Mouse (Mus musculus) limb, embryonic 10.5 days (tissue): ENCODE measurements around the gene Pax6. TPM values are rescaled to one million over a fixed set of nuclear protein-coding genes. Genes with fewer than 3 reads are reported as not detected.

Experiments
- DNase-seq: peaks from one replicate; pipeline ENCODE4 v3.0.0-alpha.2; 2017; ENCODE audit warnings: low spot score
- H3K27ac ChIP-seq: fragments of 300-500 bp; sonication (generic); 2 replicates; pipeline ENCODE4 v1.5.1; 2016; ENCODE audit warnings: mild to moderate bottlenecking
- H3K27me3 ChIP-seq: fragments of 300-500 bp; sonication (generic); 2 replicates; pipeline ENCODE4 v1.6.1; 2016; ENCODE audit warnings: low read depth, mild to moderate bottlenecking; ENCODE audit not compliant: poor library complexity, severe bottlenecking
- H3K36me3 ChIP-seq: fragments of 300-500 bp; sonication (generic); 2 replicates; pipeline ENCODE4 v1.6.1; 2016; ENCODE audit warnings: mild to moderate bottlenecking, moderate library complexity
- H3K4me1 ChIP-seq: fragments of 300-500 bp; sonication (generic); 2 replicates; pipeline ENCODE4 v1.6.1; 2016
- H3K4me3 ChIP-seq: fragments of 300-500 bp; sonication (generic); 2 replicates; pipeline ENCODE4 v1.5.1; 2016; ENCODE audit warnings: mild to moderate bottlenecking, moderate library complexity
- H3K9me3 ChIP-seq: fragments of 300-500 bp; sonication (generic); replicated peaks from 2 replicates; pipeline ENCODE4 v1.6.1; 2016; ENCODE audit warnings: mild to moderate bottlenecking
- WGBS: fragments of 180-500 bp; shearing (Covaris S2); methylation state at CpG from one replicate; pipeline ENCODE4 v1.1.7; 2016; 5-methylcytosine and 5-hydroxymethylcytosine counted together
- polyA plus RNA-seq: library from polyadenylated mRNA; unstranded; fragments of >200 nt; fragmentation: Nextera tagmentation; extraction: Ambion mirVana; gene quantifications from 2 replicates; pipeline ENCODE4 v1.2.1, GENCODE M21; 2016

Pax6 gene
- polyA plus RNA-seq, 1 experiment from 2014 or later: 0.09 TPM

DNA sequence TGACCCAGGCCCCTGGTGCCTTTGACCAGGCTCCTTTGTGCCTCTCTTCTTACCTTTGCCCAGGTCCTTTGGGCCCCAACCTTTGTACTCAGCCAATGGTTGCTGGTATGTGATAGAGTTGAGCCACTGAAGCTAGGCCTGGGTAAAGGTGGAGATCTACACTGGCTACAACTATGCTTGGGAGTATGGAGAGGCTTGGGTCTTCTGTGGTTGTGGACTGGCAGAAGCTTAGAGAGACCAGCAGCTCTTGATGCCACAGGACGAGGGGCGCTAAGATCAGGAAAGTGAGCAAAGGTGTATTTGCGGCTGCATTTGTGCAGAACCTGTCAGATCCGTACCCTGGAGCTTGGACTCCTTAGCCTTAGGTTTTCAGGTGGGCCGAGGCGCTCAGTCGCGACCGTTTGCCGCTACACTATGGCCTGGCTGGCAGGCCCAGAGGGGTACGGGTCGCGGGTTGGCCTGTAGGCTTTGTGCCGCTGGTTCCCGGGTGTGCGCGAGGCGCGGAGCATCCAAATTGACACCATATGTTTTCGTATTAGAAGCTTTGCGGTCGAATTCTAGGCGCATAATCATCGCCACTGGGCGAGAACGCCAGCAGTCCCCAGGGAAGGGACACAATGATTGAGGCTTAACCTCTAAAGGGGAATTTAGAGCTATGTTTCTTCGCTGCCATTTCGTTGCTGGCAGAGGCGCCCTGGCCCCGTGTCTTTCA is 12.5 kb downstream of the Pax6 start:
- under 1% methylated on average over 30 of the region's 30 CpGs for WGBS
- H3K27ac ChIP-seq: no peak overlapping the region
- H3K36me3 ChIP-seq: no peaks in the 10 kb centered on the region
- H3K9me3 ChIP-seq: no peaks in the 10 kb centered on the region
- peaks cover 100% of the 10 kb centered on the region for H3K27me3 ChIP-seq
- peak; percentile 71 for DNase-seq
- H3K4me3 ChIP-seq: peak overlapping the region; percentile 16; the same call in 1 of the 2 replicates
- H3K4me1 ChIP-seq: peaks cover 33% of the 10 kb centered on the region

DNA sequence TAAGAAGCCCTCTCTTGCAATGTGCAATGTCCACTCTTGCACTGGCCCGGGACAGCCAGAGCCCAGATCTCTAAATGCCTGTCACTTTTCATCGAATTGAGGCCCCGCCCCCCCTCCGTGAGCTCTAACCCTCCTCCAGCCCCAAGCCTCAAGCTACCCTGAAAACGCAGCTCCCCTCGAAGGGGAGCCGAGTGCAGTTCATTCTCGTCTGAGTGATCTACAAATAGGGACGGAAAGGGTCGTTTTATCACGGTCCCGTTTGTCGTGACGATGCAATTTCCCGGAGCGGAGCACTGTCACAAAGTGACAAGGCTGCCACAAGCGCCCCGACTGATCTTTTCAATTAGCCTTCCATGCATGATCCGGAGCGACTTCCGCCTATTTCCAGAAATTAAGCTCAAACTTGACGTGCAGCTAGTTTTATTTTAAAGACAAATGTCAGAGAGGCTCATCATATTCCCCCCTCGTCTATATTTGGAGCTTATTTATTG is 13.4 kb downstream of the Pax6 start:
- H3K27me3 ChIP-seq: peaks cover 100% of the 10 kb centered on the region
- H3K4me1 ChIP-seq: peaks cover 32% of the 10 kb centered on the region
- no peaks in the 10 kb centered on the region for H3K36me3 ChIP-seq
- H3K4me3 ChIP-seq: no peak overlapping the region
- H3K9me3 ChIP-seq: no peaks in the 10 kb centered on the region
- peak; percentile 58 for DNase-seq
- H3K27ac ChIP-seq: no peak overlapping the region
- under 1% methylated on average over 23 of the region's 23 CpGs for WGBS

DNA sequence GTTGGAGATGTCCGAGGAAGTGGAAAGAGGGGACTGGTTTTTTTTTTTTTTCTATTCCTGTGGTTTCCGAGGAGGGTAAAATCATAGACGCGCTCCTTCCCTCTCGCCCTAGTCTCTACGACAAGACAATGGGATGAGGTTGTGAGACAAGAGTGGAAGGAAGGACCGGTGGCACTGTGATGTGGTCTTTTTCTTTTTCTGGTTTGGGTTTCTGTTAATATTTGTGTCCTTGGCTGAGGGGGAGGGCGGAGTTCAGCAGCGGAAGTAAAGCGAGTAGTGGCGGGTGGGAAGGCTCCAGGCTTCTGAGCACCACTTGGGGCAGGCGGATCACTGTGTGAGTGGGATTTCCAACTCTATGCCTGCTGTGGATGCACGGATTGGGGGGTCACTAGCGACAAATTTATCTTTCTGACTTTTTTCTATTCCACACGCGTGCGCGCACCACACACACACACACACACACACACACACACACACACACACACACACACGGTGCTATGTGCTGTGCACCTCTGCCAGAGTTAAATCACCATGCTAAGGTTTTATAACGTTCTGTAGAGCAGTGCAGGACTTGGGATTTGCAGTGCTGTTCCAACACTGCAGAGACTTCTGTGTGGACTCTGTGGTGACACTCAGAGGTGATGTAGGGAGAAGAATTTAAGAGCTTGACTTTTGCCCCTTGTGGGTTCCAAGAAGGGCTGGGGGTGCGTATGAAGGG is 14.1 kb downstream of the Pax6 start:
- Histone ChIP-seq H3K27me3 (peaks cover 100% of the 10 kb centered on the region), H3K9me3 (no peaks in the 10 kb centered on the region), H3K4me3 (no peak overlapping the region), H3K27ac (no peak overlapping the region), H3K36me3 (no peaks in the 10 kb centered on the region), H3K4me1 (peaks cover 39% of the 10 kb centered on the region)
- peak; percentile 62 for DNase-seq
- WGBS: under 1% methylated on average over 21 of the region's 21 CpGs

DNA sequence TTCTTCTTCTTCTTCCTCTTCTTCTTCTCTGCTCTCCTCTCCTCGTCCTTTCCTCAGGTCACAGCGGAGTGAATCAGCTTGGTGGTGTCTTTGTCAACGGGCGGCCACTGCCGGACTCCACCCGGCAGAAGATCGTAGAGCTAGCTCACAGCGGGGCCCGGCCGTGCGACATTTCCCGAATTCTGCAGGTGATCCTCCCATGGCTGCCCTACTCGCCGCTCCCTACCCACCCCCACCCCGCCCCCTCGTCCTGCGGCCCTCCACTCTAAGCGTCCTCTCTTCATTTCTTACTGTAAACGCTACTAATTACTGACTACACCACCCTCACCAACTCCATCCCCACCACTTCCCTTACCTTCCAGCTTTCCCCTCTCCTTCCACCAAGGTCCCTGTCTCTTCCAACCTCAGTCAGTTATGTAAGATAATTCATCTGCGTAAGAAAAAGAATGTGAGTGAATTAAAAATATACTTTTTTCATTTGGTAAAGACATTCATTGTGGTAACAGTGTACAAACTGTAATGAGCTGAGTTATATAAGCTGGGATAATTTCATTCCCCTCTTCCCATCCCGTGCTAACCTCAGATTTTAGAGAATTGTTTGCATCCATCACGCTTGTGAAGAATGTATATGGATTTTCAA is 15.2 kb downstream of the Pax6 start:
- Histone ChIP-seq H3K9me3 (no peaks in the 10 kb centered on the region), H3K36me3 (no peaks in the 10 kb centered on the region), H3K27me3 (peaks cover 100% of the 10 kb centered on the region), H3K4me3 (no peak overlapping the region), H3K27ac (no peak overlapping the region), H3K4me1 (peaks cover 43% of the 10 kb centered on the region)
- under 1% methylated on average over 22 of the region's 22 CpGs for WGBS
- peak; percentile 39 for DNase-seq

DNA sequence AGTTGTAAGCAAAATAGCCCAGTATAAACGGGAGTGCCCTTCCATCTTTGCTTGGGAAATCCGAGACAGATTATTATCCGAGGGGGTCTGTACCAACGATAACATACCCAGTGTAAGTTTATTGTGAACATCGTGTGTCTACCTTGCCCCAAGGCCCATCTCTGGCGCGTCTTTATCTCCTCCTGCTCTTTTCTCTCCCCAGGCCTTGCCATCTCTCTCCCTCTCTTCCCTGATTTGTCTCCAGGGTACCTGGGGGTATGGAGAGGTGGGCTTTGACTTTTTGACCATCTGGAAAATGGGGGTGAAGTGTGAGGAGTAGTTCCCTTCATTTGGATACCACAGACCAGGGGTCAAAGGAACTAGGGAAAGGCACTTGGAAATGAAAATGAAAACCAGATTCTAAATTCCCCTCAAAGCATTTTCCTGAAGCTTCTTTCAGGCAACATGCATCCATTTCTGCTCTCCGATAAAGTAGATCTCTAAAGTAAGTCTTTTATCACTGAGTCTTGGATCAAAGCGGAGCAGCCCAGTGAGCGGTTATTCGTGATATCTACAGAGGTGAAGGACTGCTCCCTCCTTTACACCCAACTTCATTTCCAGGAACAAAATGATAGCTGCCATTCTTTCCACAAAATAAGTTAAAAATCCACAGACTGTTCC is 16.4 kb downstream of the Pax6 start:
- H3K4me3 ChIP-seq: no peak overlapping the region
- peak; percentile 35 for DNase-seq
- H3K9me3 ChIP-seq: no peaks in the 10 kb centered on the region
- H3K27me3 ChIP-seq: peaks cover 100% of the 10 kb centered on the region
- 1% methylated on average over 11 of the region's 11 CpGs for WGBS
- H3K36me3 ChIP-seq: no peaks in the 10 kb centered on the region
- peaks cover 54% of the 10 kb centered on the region for H3K4me1 ChIP-seq
- no peak overlapping the region for H3K27ac ChIP-seq

DNA sequence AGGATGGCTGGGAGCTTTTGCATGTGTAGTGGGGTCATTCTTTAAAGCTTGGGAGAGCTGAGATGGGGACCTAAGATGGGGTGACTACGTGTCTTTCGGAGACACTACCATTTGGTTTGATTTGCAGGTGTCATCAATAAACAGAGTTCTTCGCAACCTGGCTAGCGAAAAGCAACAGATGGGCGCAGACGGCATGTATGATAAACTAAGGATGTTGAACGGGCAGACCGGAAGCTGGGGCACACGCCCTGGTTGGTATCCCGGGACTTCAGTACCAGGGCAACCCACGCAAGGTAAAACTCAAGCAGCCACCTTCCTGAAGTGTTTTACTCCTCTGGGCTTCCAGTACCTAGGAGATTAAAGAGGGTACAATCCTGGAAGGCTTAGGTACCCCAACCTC is 17.0 kb downstream of the Pax6 start:
- no peaks in the 10 kb centered on the region for H3K36me3 ChIP-seq
- no peak for DNase-seq

DNA sequence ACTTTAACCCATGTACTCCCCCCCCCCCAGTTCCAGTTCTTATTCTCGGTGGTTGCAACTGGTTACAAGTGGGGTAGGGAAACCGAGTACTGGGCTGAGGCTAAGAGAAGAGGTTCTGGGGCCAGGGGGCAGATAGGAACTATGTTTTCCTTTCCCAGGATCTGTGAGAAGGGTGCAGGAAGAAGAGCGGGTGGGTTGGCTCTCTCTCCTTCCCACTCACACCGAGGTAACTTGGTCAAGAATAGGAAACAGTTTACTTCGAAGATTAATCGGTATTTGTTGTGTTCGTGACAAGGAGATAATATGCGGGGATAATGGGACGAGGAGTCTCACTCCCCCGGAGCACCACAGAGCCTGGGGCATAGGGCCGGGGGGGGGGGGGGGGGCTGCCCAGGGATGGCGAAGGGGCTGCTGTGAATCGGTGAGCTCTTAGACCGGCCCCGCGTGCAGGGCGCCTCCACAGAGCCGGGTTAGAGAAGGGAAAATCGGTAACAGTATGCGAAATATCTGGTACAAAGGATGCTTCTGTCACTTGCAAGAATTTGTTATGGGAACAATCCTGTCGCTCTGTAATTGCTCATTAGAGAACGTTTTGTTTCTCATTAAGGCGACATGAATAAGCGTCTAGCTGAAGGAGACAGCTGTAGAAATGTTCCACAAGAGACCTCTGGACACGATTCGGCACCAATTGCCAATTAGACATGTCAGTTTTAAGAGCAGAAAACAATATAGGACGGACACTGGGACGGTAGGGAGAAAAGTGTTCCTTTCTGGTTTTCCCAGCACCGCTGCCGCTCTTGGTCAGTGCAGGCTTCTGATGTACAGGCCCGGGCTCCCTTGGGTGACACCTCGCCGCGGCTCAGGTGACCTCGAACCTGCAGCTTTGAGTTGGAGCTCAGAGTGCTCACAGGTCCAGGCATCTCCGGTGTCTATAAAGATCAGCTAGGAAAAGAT is 17.9 kb downstream of the Pax6 start:
- no peaks in the 10 kb centered on the region for H3K36me3 ChIP-seq
- H3K27ac ChIP-seq: no peak overlapping the region
- WGBS: 2% methylated on average over 36 of the region's 36 CpGs
- peaks cover 100% of the 10 kb centered on the region for H3K27me3 ChIP-seq
- H3K9me3 ChIP-seq: no peaks in the 10 kb centered on the region
- no peak overlapping the region for H3K4me3 ChIP-seq
- peak; percentile 42 for DNase-seq
- H3K4me1 ChIP-seq: peaks cover 39% of the 10 kb centered on the region

More for the DNA sequence above, 17.0 kb downstream of the Pax6 start:
- Histone ChIP-seq H3K4me3 (no peak overlapping the region), H3K9me3 (no peaks in the 10 kb centered on the region), H3K27ac (no peak overlapping the region), H3K4me1 (peaks cover 49% of the 10 kb centered on the region), H3K27me3 (peaks cover 100% of the 10 kb centered on the region)
- WGBS: 3% methylated on average over 11 of the region's 11 CpGs

DNA sequence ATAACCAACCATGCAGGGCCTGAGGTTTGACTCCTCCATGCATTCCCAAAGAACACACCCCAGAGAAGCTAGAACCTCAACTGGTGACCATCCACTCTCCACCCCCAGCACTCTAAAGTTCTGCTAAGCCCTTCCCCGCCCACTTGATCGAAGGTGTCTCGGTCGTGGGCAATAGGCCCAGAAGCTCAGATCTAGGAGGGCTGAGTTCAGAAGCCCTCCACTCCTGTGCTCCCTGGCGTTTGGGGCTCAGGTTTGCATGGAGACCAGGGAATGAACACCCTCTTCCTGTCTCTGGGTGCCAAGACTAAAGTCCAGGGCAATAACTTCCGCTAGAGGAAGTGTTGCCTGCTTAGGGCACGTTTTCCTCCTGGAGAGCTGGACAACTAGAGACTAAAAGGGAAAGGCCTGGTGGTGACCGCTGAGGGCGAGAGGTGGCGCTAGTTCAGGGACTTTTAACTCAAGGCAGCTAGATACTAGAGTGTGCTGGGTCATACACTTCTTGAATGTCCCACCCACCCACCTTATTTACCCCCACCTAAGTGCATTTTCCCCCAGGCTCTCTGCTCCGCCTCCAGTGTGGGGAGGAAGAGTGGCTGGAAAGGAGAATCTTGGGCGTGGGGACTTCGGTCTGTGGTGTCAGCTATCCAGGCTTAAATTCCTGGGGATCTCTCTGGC is 18.8 kb downstream of the Pax6 start:
- 0 out of 2 replicates have a peak overlapping the region, but pooled peaks have one; percentile 13 for H3K4me3 ChIP-seq
- H3K4me1 ChIP-seq: peaks cover 32% of the 10 kb centered on the region
- H3K27ac ChIP-seq: no peak overlapping the region
- no peaks in the 10 kb centered on the region for H3K9me3 ChIP-seq
- peak; percentile 64 for DNase-seq
- H3K27me3 ChIP-seq: peaks cover 100% of the 10 kb centered on the region
- H3K36me3 ChIP-seq: no peaks in the 10 kb centered on the region
- WGBS: 0% methylated on average over 13 of the region's 13 CpGs

DNA sequence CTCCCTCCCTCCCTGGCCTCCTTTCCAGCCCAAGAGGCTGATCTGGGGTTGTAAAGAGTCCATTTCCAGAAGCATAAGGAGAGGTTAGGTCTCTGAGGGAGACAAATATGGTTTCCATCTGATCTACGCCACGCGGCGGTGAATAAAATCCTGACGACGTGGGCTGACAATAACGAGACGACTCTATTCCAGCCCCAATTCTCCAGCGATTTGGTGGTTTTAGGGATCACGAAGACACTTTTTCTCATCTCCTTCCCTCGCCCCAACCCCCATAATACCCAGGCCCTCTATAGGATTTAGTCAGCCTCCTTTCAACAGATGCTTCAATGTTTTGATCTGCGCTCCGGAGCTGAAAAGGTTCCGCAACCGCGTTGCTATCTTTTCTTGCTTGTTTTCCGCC is 19.3 kb downstream of the Pax6 start:
- H3K9me3 ChIP-seq: no peaks in the 10 kb centered on the region
- H3K4me1 ChIP-seq: peaks cover 27% of the 10 kb centered on the region
- peaks cover 100% of the 10 kb centered on the region for H3K27me3 ChIP-seq
- peak overlapping the region; percentile 13; the same call in 1 of the 2 replicates for H3K4me3 ChIP-seq
- DNase-seq: peak; percentile 56
- no peak overlapping the region for H3K27ac ChIP-seq
- no peaks in the 10 kb centered on the region for H3K36me3 ChIP-seq
- 0% methylated on average over 17 of the region's 17 CpGs for WGBS

DNA sequence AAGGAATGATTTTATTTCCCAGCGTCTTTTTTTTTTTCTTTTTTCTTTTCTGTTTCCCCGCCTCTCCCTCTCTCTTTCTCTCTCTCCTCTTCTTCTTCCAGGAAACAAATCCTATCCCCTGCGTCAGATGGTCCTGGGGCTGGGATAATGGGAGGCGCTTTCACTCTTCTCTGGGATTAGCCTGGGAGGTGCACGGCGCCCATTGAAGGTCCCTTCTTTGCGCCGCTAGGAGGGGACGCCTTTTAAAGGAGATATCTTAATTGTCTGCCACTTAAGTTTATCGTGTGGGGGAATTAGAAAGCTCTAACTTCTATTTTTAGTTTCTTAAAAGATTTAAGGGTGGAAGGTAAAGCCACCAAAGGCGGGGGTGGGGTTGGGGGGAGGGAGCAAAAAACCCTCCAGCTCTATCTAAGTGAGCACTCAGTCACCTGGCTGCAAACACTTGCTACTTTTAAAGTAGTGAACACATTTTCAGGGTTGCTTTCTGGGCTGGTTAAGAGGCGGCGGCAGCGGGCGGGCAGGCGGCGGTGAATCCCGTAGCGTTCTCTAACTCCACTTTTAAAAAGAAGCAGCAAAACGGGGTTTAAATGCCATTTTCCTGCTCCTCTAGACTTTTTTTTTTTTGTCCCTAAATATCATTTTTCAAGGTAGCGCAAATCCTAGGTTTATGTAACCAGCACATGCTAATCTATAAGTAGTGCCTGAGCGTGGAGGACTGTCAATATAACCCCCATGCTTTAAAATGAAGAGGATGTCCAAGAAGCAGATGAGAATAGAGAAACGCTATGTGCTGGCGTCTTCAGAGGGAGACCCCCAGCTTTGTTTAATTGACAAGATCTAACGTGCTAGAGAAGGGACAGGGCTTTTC is 20.0 kb downstream of the Pax6 start:
- H3K27me3 ChIP-seq: peaks cover 100% of the 10 kb centered on the region
- H3K36me3 ChIP-seq: no peaks in the 10 kb centered on the region
- peak; percentile 36 for DNase-seq
- peaks cover 29% of the 10 kb centered on the region for H3K4me1 ChIP-seq
- no peak overlapping the region for H3K27ac ChIP-seq
- WGBS: under 1% methylated on average over 25 of the region's 25 CpGs
- no peaks in the 10 kb centered on the region for H3K9me3 ChIP-seq
- H3K4me3 ChIP-seq: 0 out of 2 replicates have a peak overlapping the region, but pooled peaks have one; percentile 13
